Mouse (Mus musculus): ENCODE data around the gene Pitpnm1. TPM values are rescaled to one million over a fixed set of nuclear protein-coding genes. Genes with fewer than 3 reads are reported as not detected.

Pitpnm1 gene
- total RNA-seq, 4 experiments from 2014 or later = 199 to 206 (median 205) TPM

GRCm38 (mm10) chr19:4137913-4138312 lies 38.1 kb downstream of the Pitpnm1 start:
- DNase-seq (ENCODE audit: low spot score in 2 of 2) = no peak

- DNase-seq (ENCODE audit: low spot score in 2 of 2) = no peak
These were observed 39.6 kb downstream of the Pitpnm1 start, which contains the start of gene Gpr152 for GRCm38 (mm10) chr19:4139446-4139845. TSS of gene Gpr152 (plus strand) at chr19:4139787.

GRCm38 (mm10) chr19:4140147-4140546 lies 40.3 kb downstream of the Pitpnm1 start:
- DNase-seq (ENCODE audit: low spot score in 2 of 2) = no peak

- DNase-seq (ENCODE audit: low spot score in 2 of 2) = no peak
These were observed 42.8 kb downstream of the Pitpnm1 start for GRCm38 (mm10) chr19:4142416-4143173.

- no peak for DNase-seq (ENCODE audit: low spot score in 2 of 2)
These were observed 44.0 kb downstream of the Pitpnm1 start, which contains the start of gene Cabp4 for GRCm38 (mm10) chr19:4143759-4144268. TSS of gene Cabp4 (minus strand) at chr19:4144033.

- no peak for DNase-seq (ENCODE audit: low spot score in 2 of 2)
These were observed 45.0 kb downstream of the Pitpnm1 start for GRCm38 (mm10) chr19:4144550-4145498.

- no peak for DNase-seq (ENCODE audit: low spot score in 2 of 2)
These were observed 46.1 kb downstream of the Pitpnm1 start for GRCm38 (mm10) chr19:4145936-4146335.

GRCm38 (mm10) chr19:4146366-4147021 lies 46.7 kb downstream of the Pitpnm1 start:
- no peak for DNase-seq (ENCODE audit: low spot score in 2 of 2)

- DNase-seq (ENCODE audit: low spot score in 2 of 2) = no peak
These were observed 47.2 kb downstream of the Pitpnm1 start for GRCm38 (mm10) chr19:4147022-4147405.

- DNase-seq (ENCODE audit: low spot score in 2 of 2) = no peak
These were observed 48.1 kb downstream of the Pitpnm1 start for GRCm38 (mm10) chr19:4147782-4148490.

- DNase-seq (ENCODE audit: low spot score in 2 of 2) = peak; percentile 85 to 92
These were observed 48.7 kb downstream of the Pitpnm1 start, which contains the start of gene Coro1b for GRCm38 (mm10) chr19:4148491-4148806. TSS of gene Coro1b (plus strand) at chr19:4148619.

- DNase-seq (ENCODE audit: low spot score in 2 of 2) = no peak
These were observed 49.0 kb downstream of the Pitpnm1 start for GRCm38 (mm10) chr19:4148819-4149218.

GRCm38 (mm10) chr19:4149283-4149682 lies 49.5 kb downstream of the Pitpnm1 start:
- DNase-seq (ENCODE audit: low spot score in 2 of 2) = no peak

GRCm38 (mm10) chr19:4149764-4150461 lies 50.1 kb downstream of the Pitpnm1 start:
- DNase-seq (ENCODE audit: low spot score in 2 of 2) = no peak

- DNase-seq (ENCODE audit: low spot score in 2 of 2) = no peak
These were observed 51.0 kb downstream of the Pitpnm1 start for GRCm38 (mm10) chr19:4150567-4151487.

GRCm38 (mm10) chr19:4151488-4151860 lies 51.7 kb downstream of the Pitpnm1 start:
- no peak for DNase-seq (ENCODE audit: low spot score in 2 of 2)

GRCm38 (mm10) chr19:4151898-4152297 lies 52.1 kb downstream of the Pitpnm1 start:
- no peak for DNase-seq (ENCODE audit: low spot score in 2 of 2)

GRCm38 (mm10) chr19:4152445-4153231 lies 52.8 kb downstream of the Pitpnm1 start:
- DNase-seq (ENCODE audit: low spot score in 2 of 2) = no peak

Data from left cerebral cortex, adult 8-10 months (tissue).